Mouse (Mus musculus) CD4-positive, CD25-positive, alpha-beta regulatory T cell, adult 4 months (primary cell): ENCODE data around the gene Tanc1. TPM values are rescaled to one million over a fixed set of nuclear protein-coding genes. Genes with fewer than 3 reads are reported as not detected.

Experiments
- polyA plus RNA-seq, 2 experiments: library from polyadenylated mRNA; unstranded; fragments of 100-300 nt; shearing (Covaris generic); gene quantifications; one replicate each; pipeline ENCODE4 v1.2.1; 2017

Gene Tanc1
- polyA plus RNA-seq, 2 experiments from 2014 or later, result 13.7 to 15.2 TPM

Other genes with a start within 250 kb of the Tanc1 start
- gene Dapl1, start 127.4 kb upstream of the Tanc1 start, polyA plus RNA-seq, result 10 to 100 TPM; 20.9 to 26.8 TPM